Mouse (Mus musculus) lung, postnatal 0 days (tissue): Measurements from ENCODE around the gene Yipf3.

Source experiments
- CTCF ChIP-seq: IDR thresholded peaks from 2 replicates; pipeline ENCODE4 v1.5.1; 2016; ENCODE audit warnings: antibody characterized with exemption, mild to moderate bottlenecking
- EP300 ChIP-seq: IDR thresholded peaks from 2 replicates; pipeline ENCODE4 v1.6.1; 2016; ENCODE audit warnings: antibody characterized with exemption, mild to moderate bottlenecking, control low read depth

DNA sequence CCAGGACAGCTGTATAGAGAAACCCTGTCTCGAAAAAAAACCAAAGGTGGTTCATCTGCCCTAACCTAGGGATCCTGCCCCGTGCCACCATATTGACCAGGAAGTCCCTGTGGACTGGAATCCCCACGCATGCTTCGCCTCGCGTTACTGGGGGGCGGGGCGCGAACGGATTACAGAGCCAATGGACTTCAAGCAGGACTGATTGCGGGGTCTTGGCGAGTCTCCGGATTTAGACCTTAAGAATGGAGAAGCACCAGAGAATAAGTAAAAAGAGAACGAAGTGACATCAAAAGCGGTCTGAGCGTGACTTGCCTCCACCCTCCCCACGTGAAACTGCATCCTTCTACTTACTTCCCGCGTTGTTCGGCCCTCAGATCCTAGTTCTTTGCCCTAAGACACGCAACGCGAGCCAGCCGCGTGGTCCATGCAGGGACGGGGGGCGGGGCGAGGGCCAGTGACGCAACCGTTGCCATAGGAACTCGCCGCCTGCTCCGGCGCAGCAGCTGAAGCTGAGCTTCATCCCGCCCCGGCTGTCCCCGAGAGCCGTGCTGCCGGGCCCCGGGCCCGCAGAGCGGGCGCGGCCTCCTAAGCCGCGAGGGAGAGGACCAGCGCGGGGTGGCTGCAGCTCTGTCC lies 5.7 kb downstream of the Yipf3 start, which contains the start of gene Lrrc73:
- TF ChIP-seq EP300 (no peak), CTCF (no peak)
